Mouse (Mus musculus): ENCODE measurements at regions not wholly inside any gene's neighbourhood (a gene's known extent, or its start where the extent isn't known, plus 50 kb on each side); places are given as distances from the start of the nearest gene placed in this dataset.

DNA sequence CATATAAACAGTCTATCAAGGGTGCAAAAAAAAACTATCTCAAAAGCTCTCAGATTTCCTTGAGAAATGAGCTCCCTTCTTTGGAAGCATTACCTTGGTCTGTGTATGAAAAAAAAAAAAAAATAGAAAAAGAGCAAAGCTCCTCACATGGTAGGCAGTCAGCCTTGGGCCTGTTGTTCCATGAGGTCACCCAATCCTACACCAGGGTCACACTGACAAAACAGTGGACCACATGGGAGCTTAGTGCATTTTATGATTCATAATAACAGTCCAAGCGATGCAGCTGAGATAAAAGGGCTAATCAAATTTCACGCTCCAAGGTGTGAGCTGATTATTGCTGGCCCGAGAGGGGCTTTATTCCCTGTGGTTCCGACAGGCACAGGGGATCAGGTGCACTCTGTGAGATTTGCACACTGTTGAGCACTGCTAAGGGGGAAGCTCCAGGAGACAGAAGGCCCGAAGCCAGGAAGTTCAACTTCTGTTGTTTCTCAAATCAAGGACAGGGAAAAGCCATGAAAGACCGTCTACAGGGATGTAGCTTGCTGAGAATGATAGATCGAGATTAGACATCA is 352.1 kb upstream of the Gm6657 start:
- TF ChIP-seq CTCF (IDR thresholded peaks at IDR 0.05; ENCODE audit: extremely low read depth, insufficient read length, insufficient replicate concordance, low read depth, low read length) (no peak), POLR2A (IDR thresholded peaks at IDR 0.05; ENCODE audit: low read depth, low read length) (no peak)

Data from small intestine, adult 2 months (tissue).